Comparison of ENCODE assay signal across 21 mouse cellular contexts in the genomic region with DNA sequence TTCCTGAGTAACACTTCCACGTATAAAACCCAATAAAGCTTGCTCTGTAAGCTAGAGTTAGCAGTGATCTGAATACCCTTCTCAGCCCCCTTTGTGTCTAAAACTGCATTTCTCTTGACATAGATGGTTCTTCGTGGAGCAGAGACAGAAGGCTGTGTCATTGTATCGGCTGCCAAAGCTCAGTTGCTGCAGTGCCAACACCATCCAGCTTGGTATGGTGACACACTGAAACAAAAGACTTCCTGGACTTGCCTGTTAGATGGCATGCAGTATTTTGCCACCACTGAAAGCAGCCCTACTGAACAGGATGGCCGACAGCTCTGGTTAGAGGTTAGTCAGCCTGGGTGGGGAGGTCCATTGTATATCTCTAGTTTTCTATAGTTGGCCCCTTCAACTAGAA. TPM values are rescaled to one million over a fixed set of nuclear protein-coding genes. Genes with fewer than 3 reads are reported as not detected.
DNase-seq lines count a peak whose midpoint lies in the region; TF ChIP-seq lines count a peak whose summit lies in the region.
"Had no signal": no experiment of that assay in that cellular context is flagged by ENCODE, and none has a peak within 500 bp of the region (broad histone marks: within the 10 kb centered on the region; RNA-seq: fewer than 3 reads in every experiment).

No protein-coding gene starts in this region.

- WGBS in embryonic facial prominence, embryonic 10.5 days, result 93% methylated on average over 4 of the region's 4 CpGs

- H3K4me3 ChIP-seq in gastrocnemius, adult 2 months, result no peak overlapping the region
- no peak overlapping the region for H3K4me3 ChIP-seq in layer of hippocampus, adult 2 months
- H3K4me3 ChIP-seq in embryonic facial prominence, embryonic 10.5 days, result no peak overlapping the region
- H3K4me3 ChIP-seq: embryonic facial prominence, embryonic 15.5 days; erythroblast, embryonic 14.5 days; forebrain, embryonic 10.5 days; heart, adult 2 months; heart, embryonic 15.5 days had no signal

- TF ChIP-seq CTCF in gastrocnemius, adult 2 months (IDR thresholded peaks at IDR 0.05), result no peak
- TF ChIP-seq CTCF in layer of hippocampus, adult 2 months (conservative IDR thresholded peaks at IDR 0.05), result no peak
- TF ChIP-seq CTCF in brain, embryonic 14.5 days (IDR thresholded peaks at IDR 0.05; ENCODE audit: borderline replicate concordance, extremely low read depth, insufficient read depth, insufficient read length), result no peak

- no peaks in the 10 kb centered on the region for H3K27me3 ChIP-seq in embryonic facial prominence, embryonic 10.5 days (replicated peaks; ENCODE audit: low read depth, poor library complexity, severe bottlenecking)
- H3K27me3 ChIP-seq: embryonic facial prominence, embryonic 15.5 days; heart, embryonic 15.5 days had no signal

- peak overlapping the region; percentile 13; the same call in 1 of the 2 replicates for H3K27ac ChIP-seq in gastrocnemius, adult 2 months
- H3K27ac ChIP-seq in layer of hippocampus, adult 2 months, result peak overlapping the region; percentile 71
- H3K27ac ChIP-seq in embryonic facial prominence, embryonic 10.5 days (replicated peaks), result no peak overlapping the region
- H3K27ac ChIP-seq: embryonic facial prominence, embryonic 15.5 days; forebrain, embryonic 10.5 days; heart, adult 2 months; heart, embryonic 15.5 days; hindbrain, embryonic 14.5 days had no signal

- DNase-seq in gastrocnemius, adult 2 months, result no peak
- no peak for DNase-seq in gastrocnemius, adult 18-20 months (ENCODE audit: low spot score)
- peak; percentile 52 for DNase-seq in layer of hippocampus, adult 2 months (ENCODE audit: low spot score in 2 of 2)
- no peak for DNase-seq in layer of hippocampus, adult 9-10 months (ENCODE audit: low spot score)
- DNase-seq in brain, embryonic 14.5 days (ENCODE audit: low read depth), result peak; percentile 5
- DNase-seq in embryonic facial prominence, embryonic 10.5 days (ENCODE audit: low spot score), result no peak
- DNase-seq in thymus, postnatal 25 days, result no peak
- DNase-seq: adrenal gland, postnatal 10 days; B cell, adult 2 months; cerebellum, adult 18-20 months; cerebellum, adult 9-11 months; gastrocnemius, postnatal 14 days; heart, adult 2 months; heart, postnatal 14 days had no signal

- intact Hi-C loops in gastrocnemius, adult 2 months (cut with DNase I), result loop anchor here (5.0 kb wide), 1 partner anchor 68 kb away; no protein-coding TSS in a partner anchor

- H3K4me1 ChIP-seq in embryonic facial prominence, embryonic 10.5 days, result no peaks in the 10 kb centered on the region; the same call in 1 of the 2 replicates
- H3K4me1 ChIP-seq: embryonic facial prominence, embryonic 15.5 days; forebrain, embryonic 10.5 days had no signal

- H3K9me3 ChIP-seq in embryonic facial prominence, embryonic 10.5 days, result no peaks in the 10 kb centered on the region
- H3K9me3 ChIP-seq: embryonic facial prominence, embryonic 15.5 days; forebrain, embryonic 10.5 days; G1E; heart, embryonic 15.5 days had no signal

- no peak for TF ChIP-seq POLR2A in brain, embryonic 14.5 days (IDR thresholded peaks at IDR 0.05; ENCODE audit: borderline replicate concordance, extremely low read depth, insufficient read depth, insufficient read length, poor library complexity, severe bottlenecking)

- H3K36me3 ChIP-seq in embryonic facial prominence, embryonic 10.5 days (replicated peaks), result peaks cover 100% of the 10 kb centered on the region

RNA-seq across cellular contexts. Expression of a gene that starts 11.1 kb away (rescaled TPM):
- total RNA-seq in gastrocnemius, adult 2 months (2021), result under 1 TPM; 0.75 to 0.87 TPM
- under 1 TPM; 0.38 to 0.46 TPM for total RNA-seq in gastrocnemius, adult 18-20 months (2021)
- total RNA-seq in layer of hippocampus, adult 2 months (2021), result 10 to 100 TPM in 1 of 2 experiments, 1 to 10 TPM in 1; 5.6 to 12.2 TPM
- 0.49 and 0.72 TPM in 2 replicates for polyA plus RNA-seq in brain, embryonic 14.5 days (2012; rRNA removed)
- polyA plus RNA-seq in embryonic facial prominence, embryonic 10.5 days (2016; fragmentation: Nextera tagmentation; extraction: Ambion mirVana), result 0.48 and 0.49 TPM in 2 replicates
- total RNA-seq: hematopoietic stem cell, adult 5-6 weeks had no signal

RNA-seq across cellular contexts. Expression of a gene that starts 18.0 kb away (rescaled TPM):
- 100 to 1,000 TPM; 221 to 231 TPM for total RNA-seq in gastrocnemius, adult 2 months (2021)
- total RNA-seq in gastrocnemius, adult 18-20 months (2021), result 100 to 1,000 TPM; 200 to 204 TPM
- 100 to 1,000 TPM; 192 to 198 TPM for total RNA-seq in layer of hippocampus, adult 2 months (2021)
- 60.9 and 71.2 TPM in 2 replicates for polyA plus RNA-seq in brain, embryonic 14.5 days (2012; rRNA removed)
- 60.4 and 72.1 TPM in 2 replicates for polyA plus RNA-seq in embryonic facial prominence, embryonic 10.5 days (2016; fragmentation: Nextera tagmentation; extraction: Ambion mirVana)

RNA-seq across cellular contexts. Expression of a gene that starts 21.7 kb away (rescaled TPM):
- 1 to 10 TPM in 1 of 2 experiments, under 1 TPM in 1; 0.81 to 2.0 TPM for total RNA-seq in gastrocnemius, adult 2 months (2021)
- total RNA-seq in gastrocnemius, adult 18-20 months (2021), result 1 to 10 TPM; 2.3 to 2.5 TPM
- total RNA-seq in layer of hippocampus, adult 2 months (2021), result 1 to 10 TPM; 8.3 to 8.5 TPM
- polyA plus RNA-seq in brain, embryonic 14.5 days (2012; rRNA removed), result 22.0 and 42.0 TPM in 2 replicates
- polyA plus RNA-seq in embryonic facial prominence, embryonic 10.5 days (2016; fragmentation: Nextera tagmentation; extraction: Ambion mirVana), result 65.7 and 73.1 TPM in 2 replicates

RNA-seq across cellular contexts. Expression of a gene that starts 33.8 kb away (rescaled TPM):
- total RNA-seq in gastrocnemius, adult 2 months (2021), result 10 to 100 TPM; 30.3 to 33.7 TPM
- 10 to 100 TPM; 27.8 to 32.3 TPM for total RNA-seq in gastrocnemius, adult 18-20 months (2021)
- 100 to 1,000 TPM; 132 to 137 TPM for total RNA-seq in layer of hippocampus, adult 2 months (2021)
- polyA plus RNA-seq in brain, embryonic 14.5 days (2012; rRNA removed), result 17.3 and 39.5 TPM in 2 replicates
- 39.2 TPM in 2 replicates for polyA plus RNA-seq in embryonic facial prominence, embryonic 10.5 days (2016; fragmentation: Nextera tagmentation; extraction: Ambion mirVana)

RNA-seq across cellular contexts. Expression of a gene that starts 34.0 kb away (rescaled TPM):
- 10 to 100 TPM; 47.3 to 48.0 TPM for total RNA-seq in gastrocnemius, adult 2 months (2021)
- 10 to 100 TPM; 40.8 to 44.7 TPM for total RNA-seq in gastrocnemius, adult 18-20 months (2021)
- total RNA-seq in layer of hippocampus, adult 2 months (2021), result 10 to 100 TPM; 66.8 to 69.1 TPM
- polyA plus RNA-seq in brain, embryonic 14.5 days (2012; rRNA removed), result 109 and 130 TPM in 2 replicates
- polyA plus RNA-seq in embryonic facial prominence, embryonic 10.5 days (2016; fragmentation: Nextera tagmentation; extraction: Ambion mirVana), result 43.5 and 44.9 TPM in 2 replicates

Comparison
In these comparisons a context has a peak if more than half of its experiments do, and no peak if none do; other contexts are left out.
1. DNase-seq: peak in layer of hippocampus, adult 2 months (2 of 2) and brain, embryonic 14.5 days (single experiment); none in gastrocnemius, adult 2 months (single experiment), gastrocnemius, adult 18-20 months (single experiment), layer of hippocampus, adult 9-10 months (single experiment), embryonic facial prominence, embryonic 10.5 days (single experiment) and thymus, postnatal 25 days (single experiment).